Mouse (Mus musculus) megakaryocyte progenitor cell, adult 5-6 weeks (primary cell): ENCODE measurements around the gene Mars. TPM values are rescaled to one million over a fixed set of nuclear protein-coding genes. Genes with fewer than 3 reads are reported as not detected.

Experiments
- ATAC-seq: replicated peaks from 2 replicates; pipeline ENCODE4 v1.8.0; 2016; ENCODE audit warnings: mild to moderate bottlenecking, moderate TSS enrichment, inconsistent platforms; ENCODE audit not compliant: poor library complexity
- total RNA-seq, 2 experiments: library from RNA; stranded (forward) in 1 of 2; stranded (reverse) in 1 of 2; fragments of 157-497, 149-512 nt in 1 of 2; fragments of 200-1000 nt in 1 of 2; gene quantifications; 2 replicates each; pipeline versions ENCODE4 v1.2.3 to v1.2.4; 2015 to 2017

Gene Mars
- total RNA-seq, 2 experiments from 2014 or later: 93.1 to 196 TPM

DNA sequence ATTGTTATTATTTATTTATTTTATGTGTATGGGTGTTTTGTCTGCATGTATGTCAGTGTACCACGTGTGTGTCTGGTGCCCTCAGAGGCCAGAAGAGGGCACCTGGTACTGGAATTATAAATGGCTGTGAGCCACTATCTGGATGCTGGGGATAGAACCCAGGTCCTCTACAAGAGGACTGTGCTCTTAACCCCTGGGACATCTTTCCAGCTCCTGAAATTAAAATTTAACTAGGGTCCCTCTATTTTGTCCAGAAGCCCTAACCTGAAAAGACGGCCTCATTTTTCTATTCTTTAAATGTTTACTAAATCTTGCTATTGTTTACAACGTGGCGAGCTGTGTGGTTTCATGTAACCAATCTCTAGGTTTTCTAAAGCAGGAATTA, 45.9 kb downstream of the Mars start:
- ATAC-seq: peak; percentile 45

DNA sequence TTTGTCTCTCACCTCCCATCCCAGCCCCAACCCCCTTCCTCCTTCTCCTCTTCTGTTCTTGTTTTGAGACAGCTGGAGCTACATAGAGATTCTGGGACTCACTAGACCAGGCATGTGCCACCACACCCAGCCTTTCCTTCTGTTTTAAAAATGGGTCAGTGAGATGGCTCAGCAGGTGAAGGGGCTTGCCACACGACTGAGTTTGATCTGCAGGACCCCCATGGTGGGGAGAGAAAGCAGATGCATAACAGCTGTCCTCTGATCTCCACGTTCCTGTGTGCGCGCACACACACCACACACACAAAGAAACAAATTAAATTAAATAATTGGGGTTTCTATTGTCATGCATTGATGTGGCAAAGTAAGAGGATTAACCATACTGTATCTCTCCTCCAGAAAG, 46.6 kb downstream of the Mars start:
- no peak for ATAC-seq

GRCm38 (mm10) chr10:127264336-127264735, 47.2 kb downstream of the Mars start:
- no peak for ATAC-seq

DNA sequence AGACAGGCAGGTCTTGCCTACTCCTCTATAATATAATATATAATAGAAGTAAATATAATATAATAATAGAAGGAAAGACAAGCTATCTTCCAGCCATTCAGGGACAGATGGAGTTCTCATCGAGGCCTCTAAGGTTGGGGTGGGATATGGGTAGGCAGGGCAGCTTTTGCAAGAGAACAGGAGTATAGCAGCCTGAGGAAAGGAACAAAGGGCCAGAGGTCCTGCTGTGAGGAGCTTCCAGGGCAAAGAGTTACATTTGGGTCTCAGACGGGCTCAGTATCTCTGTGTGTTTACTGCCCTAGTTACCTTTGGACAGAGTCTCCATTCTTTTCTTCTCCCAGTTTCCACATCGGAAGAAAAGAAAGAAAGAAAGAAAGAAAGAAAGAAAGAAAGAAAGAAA, 48.0 kb downstream of the Mars start:
- no peak for ATAC-seq

DNA sequence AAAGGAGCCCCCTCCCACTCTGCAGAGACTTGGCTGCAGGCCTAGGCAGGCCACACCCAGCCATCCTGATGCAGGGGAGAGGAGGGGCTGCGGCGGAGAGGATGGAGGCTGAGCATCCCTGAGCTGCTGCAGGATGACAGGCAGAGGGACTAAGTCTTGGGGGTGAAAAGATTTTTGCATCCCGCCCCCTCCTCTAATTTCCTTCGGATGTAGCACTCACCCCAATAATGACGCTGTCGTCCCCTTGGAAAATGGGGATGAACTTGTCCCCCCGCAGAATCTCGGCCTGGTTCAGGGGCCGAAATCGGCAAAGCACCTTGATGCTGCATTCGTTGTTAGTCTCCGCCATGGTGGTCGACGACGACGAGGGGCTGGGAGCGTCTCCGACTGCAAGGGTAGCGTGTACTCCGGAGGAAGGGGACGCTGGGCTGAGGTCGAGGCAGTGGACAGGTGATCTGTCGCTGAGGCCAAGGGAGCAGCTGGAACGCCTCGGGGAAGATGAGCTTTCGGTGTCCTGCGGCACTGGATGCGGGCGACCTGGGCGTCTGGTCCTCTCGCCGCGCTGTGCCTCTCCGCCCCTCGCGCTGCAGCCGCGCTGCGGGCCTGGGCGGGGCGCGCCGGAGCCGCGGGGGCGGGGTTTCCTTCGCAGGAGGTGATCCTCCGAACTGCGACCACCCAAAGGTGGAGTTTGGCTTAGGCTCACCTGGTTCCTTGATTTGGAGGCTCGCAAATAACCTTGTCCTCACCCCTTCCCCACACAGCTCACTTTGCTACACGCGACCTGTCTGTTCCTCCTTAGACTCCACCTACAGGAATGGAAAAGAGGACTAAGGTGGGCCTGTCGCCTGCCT, 48.8 kb downstream of the Mars start, which contains the start of gene Kif5a:
Gene Kif5a (minus strand): TSS at position 801 of the 851 bp plus-strand sequence.
- peak; percentile 32 for ATAC-seq

GRCm38 (mm10) chr10:127261706-127262547, 49.7 kb downstream of the Mars start:
- no peak for ATAC-seq

DNA sequence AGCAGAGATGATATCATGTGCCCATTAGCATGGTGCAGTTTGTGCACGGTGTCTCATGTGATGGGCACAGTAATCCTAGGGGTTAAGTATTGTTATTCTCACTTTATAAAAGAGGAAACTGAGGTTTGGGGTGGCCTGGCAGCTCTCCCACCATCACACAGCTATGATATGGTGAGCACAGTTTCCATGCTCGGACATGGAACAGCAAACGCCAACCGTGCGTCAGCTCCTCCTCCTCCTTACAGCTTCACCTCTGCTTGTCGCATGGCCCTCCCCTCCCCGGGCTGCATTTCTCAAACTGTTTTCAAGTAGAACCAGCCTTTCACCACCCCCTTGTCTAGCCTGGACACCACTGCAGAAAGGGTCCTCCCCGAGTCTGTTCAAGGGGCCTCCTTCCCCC, 53.1 kb downstream of the Mars start:
- peak; percentile 30 for ATAC-seq

DNA sequence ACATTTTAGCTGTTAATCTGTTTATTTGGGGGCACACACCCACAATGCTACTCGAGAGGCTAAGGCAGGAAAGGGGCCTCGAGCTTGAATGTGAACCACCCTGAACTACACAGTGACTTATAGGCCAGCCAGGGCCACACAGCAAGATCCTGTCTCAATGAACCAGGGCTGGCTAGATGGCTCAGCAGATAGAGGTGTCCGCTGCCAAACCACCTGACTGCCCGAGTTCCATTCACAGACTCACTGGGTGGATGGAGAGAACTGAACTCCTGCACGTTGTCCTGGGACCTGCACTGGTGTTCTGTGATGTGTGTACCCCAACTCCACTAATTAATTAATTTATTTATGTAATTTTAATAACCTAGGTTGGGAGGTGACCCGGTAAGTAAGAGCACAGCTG, 53.8 kb downstream of the Mars start:
- no peak for ATAC-seq

- peak; percentile 70 for ATAC-seq
Measured at GRCm38 (mm10) chr10:127255625-127256345, 55.8 kb downstream of the Mars start.

DNA sequence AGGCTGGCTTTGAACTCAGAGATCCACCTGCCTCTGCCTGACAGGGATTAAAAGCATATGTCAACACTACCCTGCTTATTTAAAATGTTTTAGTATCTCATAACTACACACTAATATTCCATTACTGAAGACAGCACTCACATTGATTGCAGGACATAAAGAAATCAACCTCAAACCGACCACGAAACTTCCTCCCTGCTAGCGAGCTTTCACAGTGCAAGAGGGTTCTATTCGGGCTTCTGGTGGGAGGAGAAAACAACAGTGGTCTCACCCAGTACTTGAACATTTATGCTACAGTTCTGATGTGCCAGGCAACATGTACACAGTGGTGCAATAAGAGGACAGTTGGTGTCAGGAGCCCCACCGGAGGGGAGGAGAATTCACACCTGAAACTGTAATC, 60.8 kb downstream of the Mars start:
- peak; percentile 52 for ATAC-seq

Other genes starting within 250 kb of the Mars start
- 781 and 827 TPM in 2 replicates for gene Cdk4, start 248.3 kb downstream of the Mars start, total RNA-seq (2015)
- 536 and 567 TPM in 2 replicates for gene Cdk4, start 248.3 kb downstream of the Mars start, total RNA-seq (2017)
- gene Tspan31, start 241.5 kb downstream of the Mars start, total RNA-seq (2015): 93.8 and 97.5 TPM in 2 replicates
- gene Tspan31, start 241.5 kb downstream of the Mars start, total RNA-seq (2017): 67.2 and 73.0 TPM in 2 replicates
- 5.3 and 9.7 TPM in 2 replicates for gene Agap2, start 236.5 kb downstream of the Mars start, total RNA-seq (2015)
- 37.4 and 41.4 TPM in 2 replicates for gene Agap2, start 236.5 kb downstream of the Mars start, total RNA-seq (2017)
- gene Os9, start 190.7 kb downstream of the Mars start, total RNA-seq (2015): 40.1 and 43.7 TPM in 2 replicates
- 192 and 207 TPM in 2 replicates for gene Os9, start 190.7 kb downstream of the Mars start, total RNA-seq (2017)
- 212 and 219 TPM in 2 replicates for gene B4galnt1, start 146.6 kb downstream of the Mars start, total RNA-seq (2015)
- gene B4galnt1, start 146.6 kb downstream of the Mars start, total RNA-seq (2017): 122 and 139 TPM in 2 replicates
- gene Slc26a10, start 131.1 kb downstream of the Mars start, total RNA-seq (2015): not detected in 2 replicates
- 0.84 and 0.87 TPM in 2 replicates for gene Slc26a10, start 131.1 kb downstream of the Mars start, total RNA-seq (2017)
- gene Arhgef25, start 121.7 kb downstream of the Mars start, total RNA-seq (2015): 1.7 and 3.1 TPM in 2 replicates
- 3.0 and 5.3 TPM in 2 replicates for gene Arhgef25, start 121.7 kb downstream of the Mars start, total RNA-seq (2017)
- gene Dtx3, start 116.1 kb downstream of the Mars start, total RNA-seq (2015): 23.8 and 28.0 TPM in 2 replicates
- 18.0 and 19.3 TPM in 2 replicates for gene Dtx3, start 116.1 kb downstream of the Mars start, total RNA-seq (2017)
- gene Pip4k2c, start 100.2 kb downstream of the Mars start, total RNA-seq (2015): 9.7 and 11.2 TPM in 2 replicates
- gene Pip4k2c, start 100.2 kb downstream of the Mars start, total RNA-seq (2017): 11.4 and 12.1 TPM in 2 replicates
- 0.05 and 0.25 TPM in 2 replicates for gene Kif5a, start 48.4 kb downstream of the Mars start, total RNA-seq (2015)
- gene Kif5a, start 48.4 kb downstream of the Mars start, total RNA-seq (2017): 0.04 and 0.20 TPM in 2 replicates
- gene Dctn2, start 45.4 kb downstream of the Mars start, total RNA-seq (2015): 63.6 and 66.8 TPM in 2 replicates
- 87.4 and 101 TPM in 2 replicates for gene Dctn2, start 45.4 kb downstream of the Mars start, total RNA-seq (2017)
- 41.9 and 44.0 TPM in 2 replicates for gene Mbd6, start 22.8 kb downstream of the Mars start, total RNA-seq (2015)
- 4.1 and 6.8 TPM in 2 replicates for gene Mbd6, start 22.8 kb downstream of the Mars start, total RNA-seq (2017)
- 37.1 and 38.0 TPM in 2 replicates for gene Arhgap9, start 10.2 kb upstream of the Mars start, total RNA-seq (2015)
- 37.3 and 39.5 TPM in 2 replicates for gene Arhgap9, start 10.2 kb upstream of the Mars start, total RNA-seq (2017)
- not detected in 2 replicates for gene Gli1, start 30.2 kb upstream of the Mars start, total RNA-seq (2015)
- not detected in 2 replicates for gene Gli1, start 30.2 kb upstream of the Mars start, total RNA-seq (2017)
- gene Inhbe, start 42.6 kb upstream of the Mars start, total RNA-seq (2015): 0.02 TPM in 1 of 2 replicates, not detected in the other
- gene Inhbe, start 42.6 kb upstream of the Mars start, total RNA-seq (2017): not detected in 2 replicates
- gene Inhbc, start 58.6 kb upstream of the Mars start, total RNA-seq (2015): not detected in 2 replicates
- gene Inhbc, start 58.6 kb upstream of the Mars start, total RNA-seq (2017): not detected in 2 replicates
- 61.4 and 90.3 TPM in 2 replicates for gene R3hdm2, start 68.5 kb upstream of the Mars start, total RNA-seq (2015)
- gene R3hdm2, start 68.5 kb upstream of the Mars start, total RNA-seq (2017): 37.4 TPM in 2 replicates
- 0.20 and 0.25 TPM in 2 replicates for gene Stac3, start 189.9 kb upstream of the Mars start, total RNA-seq (2015)
- gene Stac3, start 189.9 kb upstream of the Mars start, total RNA-seq (2017): 1.1 TPM in 1 of 2 replicates, not detected in the other
- gene Ndufa4l2, start 203.2 kb upstream of the Mars start, total RNA-seq (2015): not detected in 2 replicates
- gene Ndufa4l2, start 203.2 kb upstream of the Mars start, total RNA-seq (2017): not detected in 2 replicates
- gene Shmt2, start 210.7 kb upstream of the Mars start, total RNA-seq (2015): 91.3 and 92.6 TPM in 2 replicates
- 95.8 and 100 TPM in 2 replicates for gene Shmt2, start 210.7 kb upstream of the Mars start, total RNA-seq (2017)
- gene Nxph4, start 222.8 kb upstream of the Mars start, total RNA-seq (2015): not detected in 2 replicates
- not detected in 2 replicates for gene Nxph4, start 222.8 kb upstream of the Mars start, total RNA-seq (2017)